Mouse (Mus musculus) hindbrain, embryonic 10.5 days (tissue): ENCODE measurements around the gene Rad23a. TPM values are rescaled to one million over a fixed set of nuclear protein-coding genes. Genes with fewer than 3 reads are reported as not detected.

Source experiments
- DNase-seq: peaks from one replicate; pipeline ENCODE4 v3.0.0-alpha.2; 2017; ENCODE audit warnings: low spot score
- H3K27ac ChIP-seq: fragments of 300-500 bp; sonication (generic); 2 replicates; pipeline ENCODE4 v1.5.1; 2016; ENCODE audit warnings: mild to moderate bottlenecking, moderate library complexity
- H3K27me3 ChIP-seq: fragments of 300-500 bp; sonication (generic); 2 replicates; pipeline ENCODE4 v1.6.1; 2016; ENCODE audit warnings: mild to moderate bottlenecking; ENCODE audit not compliant: poor library complexity, insufficient read depth, severe bottlenecking
- H3K36me3 ChIP-seq: fragments of 300-500 bp; sonication (generic); 2 replicates; pipeline ENCODE4 v1.6.1; 2016; ENCODE audit warnings: mild to moderate bottlenecking, moderate library complexity
- H3K4me1 ChIP-seq: fragments of 300-500 bp; sonication (generic); replicated peaks from 2 replicates; pipeline ENCODE4 v1.6.1; 2016; ENCODE audit warnings: mild to moderate bottlenecking
- H3K4me3 ChIP-seq: fragments of 300-500 bp; sonication (generic); 2 replicates; pipeline ENCODE4 v1.5.1; 2016; ENCODE audit warnings: mild to moderate bottlenecking, moderate library complexity
- H3K9me3 ChIP-seq: fragments of 300-500 bp; sonication (generic); 2 replicates; pipeline ENCODE4 v1.6.1; 2016; ENCODE audit warnings: mild to moderate bottlenecking, moderate library complexity
- WGBS: fragments of 180-500 bp; shearing (Covaris S2); methylation state at CpG from one replicate; pipeline ENCODE4 v1.1.7; 2016; 5-methylcytosine and 5-hydroxymethylcytosine counted together
- polyA plus RNA-seq: library from polyadenylated mRNA; unstranded; fragments of >200 nt; fragmentation: Nextera tagmentation; extraction: Ambion mirVana; gene quantifications from 2 replicates; pipeline ENCODE4 v1.2.1, GENCODE M21; 2016

The Rad23a gene
- polyA plus RNA-seq, 1 experiment from 2014 or later = 115 TPM

- Histone ChIP-seq H3K9me3 (no peaks in the 10 kb centered on the region), H3K4me3 (peak overlapping the region; percentile 56), H3K27ac (peak overlapping the region; percentile 62), H3K4me1 (peaks cover 14% of the 10 kb centered on the region; the same call in 1 of the 2 replicates), H3K36me3 (no peaks in the 10 kb centered on the region), H3K27me3 (peaks cover 98% of the 10 kb centered on the region)
- WGBS = under 1% methylated on average over 103 of the region's 108 CpGs
- DNase-seq = peak; percentile 49
Measured at GRCm38 (mm10) chr8:84799136-84799931, 41.1 kb downstream of the Rad23a start.

GRCm38 (mm10) chr8:84798446-84799135, 41.9 kb downstream of the Rad23a start:
- DNase-seq = peak; percentile 24
- Histone ChIP-seq H3K27me3 (peaks cover 98% of the 10 kb centered on the region), H3K36me3 (no peaks in the 10 kb centered on the region), H3K4me3 (peak overlapping the region; percentile 56), H3K27ac (no peak overlapping the region), H3K9me3 (no peaks in the 10 kb centered on the region), H3K4me1 (peaks cover 19% of the 10 kb centered on the region; the same call in 1 of the 2 replicates)
- WGBS = 37% methylated on average over 10 of the region's 10 CpGs

GRCm38 (mm10) chr8:84797971-84798370, 42.5 kb downstream of the Rad23a start:
- Histone ChIP-seq H3K4me1 (peaks cover 19% of the 10 kb centered on the region; the same call in 1 of the 2 replicates), H3K9me3 (no peaks in the 10 kb centered on the region), H3K27me3 (peaks cover 98% of the 10 kb centered on the region), H3K4me3 (no peak overlapping the region), H3K27ac (no peak overlapping the region), H3K36me3 (no peaks in the 10 kb centered on the region)
- 64% methylated on average over 6 of the region's 6 CpGs for WGBS
- no peak for DNase-seq

- 73% methylated on average over 15 of the region's 15 CpGs for WGBS
- no peak overlapping the region for H3K4me3 ChIP-seq
- DNase-seq = no peak
Measured at GRCm38 (mm10) chr8:84797256-84797797, 43.1 kb downstream of the Rad23a start.

GRCm38 (mm10) chr8:84794486-84794885, 46.0 kb downstream of the Rad23a start:
- no peak overlapping the region for H3K4me3 ChIP-seq
- H3K27me3 ChIP-seq = peaks cover 100% of the 10 kb centered on the region
- no peaks in the 10 kb centered on the region for H3K36me3 ChIP-seq
- no peak for DNase-seq
- WGBS = 53% methylated on average over 7 of the region's 7 CpGs
- H3K27ac ChIP-seq = no peak overlapping the region
- no peaks in the 10 kb centered on the region for H3K9me3 ChIP-seq
- peaks cover 13% of the 10 kb centered on the region; the same call in 1 of the 2 replicates for H3K4me1 ChIP-seq

More at GRCm38 (mm10) chr8:84797256-84797797, 43.1 kb downstream of the Rad23a start:
- Histone ChIP-seq H3K27me3 (peaks cover 98% of the 10 kb centered on the region), H3K36me3 (no peaks in the 10 kb centered on the region), H3K4me1 (peaks cover 19% of the 10 kb centered on the region; the same call in 1 of the 2 replicates), H3K9me3 (no peaks in the 10 kb centered on the region), H3K27ac (no peak overlapping the region)

GRCm38 (mm10) chr8:84793791-84794485, 46.5 kb downstream of the Rad23a start:
- H3K36me3 ChIP-seq = no peaks in the 10 kb centered on the region
- H3K4me3 ChIP-seq = no peak overlapping the region
- H3K27ac ChIP-seq = no peak overlapping the region
- no peaks in the 10 kb centered on the region for H3K9me3 ChIP-seq
- WGBS = 56% methylated on average over 13 of the region's 13 CpGs
- peaks cover 100% of the 10 kb centered on the region for H3K27me3 ChIP-seq
- H3K4me1 ChIP-seq = peaks cover 7% of the 10 kb centered on the region; the same call in 1 of the 2 replicates
- DNase-seq = no peak

- no peak for DNase-seq
- peaks cover 5% of the 10 kb centered on the region; the same call in 1 of the 2 replicates for H3K4me1 ChIP-seq
- no peak overlapping the region for H3K27ac ChIP-seq
- 87% methylated on average over 9 of the region's 9 CpGs for WGBS
- H3K36me3 ChIP-seq = no peaks in the 10 kb centered on the region
- peaks cover 100% of the 10 kb centered on the region for H3K27me3 ChIP-seq
- H3K4me3 ChIP-seq = no peak overlapping the region
- H3K9me3 ChIP-seq = no peaks in the 10 kb centered on the region
Measured at GRCm38 (mm10) chr8:84793134-84793533, 47.3 kb downstream of the Rad23a start.

GRCm38 (mm10) chr8:84792429-84792947, 48.0 kb downstream of the Rad23a start:
- no peak for DNase-seq
- no peak overlapping the region for H3K4me3 ChIP-seq
- WGBS = 75% methylated on average over 12 of the region's 12 CpGs
- H3K36me3 ChIP-seq = no peaks in the 10 kb centered on the region
- H3K4me1 ChIP-seq = peaks cover 5% of the 10 kb centered on the region; the same call in 1 of the 2 replicates
- H3K27ac ChIP-seq = no peak overlapping the region
- H3K9me3 ChIP-seq = no peaks in the 10 kb centered on the region
- peaks cover 100% of the 10 kb centered on the region for H3K27me3 ChIP-seq

GRCm38 (mm10) chr8:84790537-84790936, 49.9 kb downstream of the Rad23a start:
- H3K9me3 ChIP-seq = no peaks in the 10 kb centered on the region
- H3K36me3 ChIP-seq = no peaks in the 10 kb centered on the region
- H3K4me3 ChIP-seq = no peak overlapping the region
- peaks cover 10% of the 10 kb centered on the region for H3K4me1 ChIP-seq
- no peak for DNase-seq
- H3K27me3 ChIP-seq = peaks cover 100% of the 10 kb centered on the region
- no peak overlapping the region for H3K27ac ChIP-seq
- WGBS = 63% methylated on average over 2 of the region's 2 CpGs

- no peak overlapping the region for H3K4me3 ChIP-seq
- H3K36me3 ChIP-seq = no peaks in the 10 kb centered on the region
- no peaks in the 10 kb centered on the region for H3K9me3 ChIP-seq
- DNase-seq = no peak
- no peak overlapping the region for H3K27ac ChIP-seq
- WGBS = 74% methylated on average over 9 of the region's 9 CpGs
- peaks cover 10% of the 10 kb centered on the region for H3K4me1 ChIP-seq
- H3K27me3 ChIP-seq = peaks cover 100% of the 10 kb centered on the region
Measured at GRCm38 (mm10) chr8:84789855-84790486, 50.5 kb downstream of the Rad23a start.

- WGBS = 36% methylated on average over 5 of the region's 5 CpGs
- H3K36me3 ChIP-seq = no peaks in the 10 kb centered on the region
- DNase-seq = no peak
- H3K27me3 ChIP-seq = peaks cover 100% of the 10 kb centered on the region
- no peak overlapping the region for H3K4me3 ChIP-seq
- H3K9me3 ChIP-seq = no peaks in the 10 kb centered on the region
- peaks cover 10% of the 10 kb centered on the region for H3K4me1 ChIP-seq
- H3K27ac ChIP-seq = no peak overlapping the region
Measured at GRCm38 (mm10) chr8:84789345-84789744, 51.1 kb downstream of the Rad23a start.

- DNase-seq = no peak
- H3K4me3 ChIP-seq = no peak overlapping the region
- WGBS = 13% methylated on average over 11 of the region's 11 CpGs
Measured at GRCm38 (mm10) chr8:84788896-84789295, 51.6 kb downstream of the Rad23a start.

More at GRCm38 (mm10) chr8:84788896-84789295, 51.6 kb downstream of the Rad23a start:
- Histone ChIP-seq H3K27ac (no peak overlapping the region), H3K4me1 (peaks cover 7% of the 10 kb centered on the region), H3K27me3 (peaks cover 100% of the 10 kb centered on the region), H3K9me3 (no peaks in the 10 kb centered on the region), H3K36me3 (no peaks in the 10 kb centered on the region)
